Mouse (Mus musculus): ENCODE results near the gene Fmo2. TPM values are rescaled to one million over a fixed set of nuclear protein-coding genes. Genes with fewer than 3 reads are reported as not detected.

Fmo2 gene
- total RNA-seq, 2 experiments from 2014 or later: 27.4 to 29.5 TPM

- no peak for DNase-seq (ENCODE audit: low spot score)
- intact Hi-C loops (cut with DNase I): loop anchor here (1.0 kb wide), 1 partner anchor 44 kb away; no protein-coding TSS in a partner anchor
These were observed 39.8 kb downstream of the Fmo2 start for GRCm38 (mm10) chr1:162858748-162859130.

GRCm38 (mm10) chr1:162857766-162858747 is 40.5 kb downstream of the Fmo2 start:
- intact Hi-C loops (cut with DNase I): loop anchor here (1.0 kb wide), 1 partner anchor 44 kb away; no protein-coding TSS in a partner anchor
- DNase-seq (ENCODE audit: low spot score): no peak

- intact Hi-C loops (cut with DNase I): no loop called here
- DNase-seq (ENCODE audit: low spot score): no peak
These were observed 44.6 kb downstream of the Fmo2 start for GRCm38 (mm10) chr1:162853812-162854482.

GRCm38 (mm10) chr1:162847554-162847953 is 51.0 kb downstream of the Fmo2 start:
- intact Hi-C loops (cut with DNase I): no loop called here
- DNase-seq (ENCODE audit: low spot score): no peak

- intact Hi-C loops (cut with DNase I): no loop called here
- DNase-seq (ENCODE audit: low spot score): no peak
These were observed 58.3 kb downstream of the Fmo2 start for GRCm38 (mm10) chr1:162840211-162840610.

- intact Hi-C loops (cut with DNase I): no loop called here
- DNase-seq (ENCODE audit: low spot score): no peak
These were observed 59.5 kb downstream of the Fmo2 start for GRCm38 (mm10) chr1:162838976-162839375.

- intact Hi-C loops (cut with DNase I): no loop called here
These were observed 64.2 kb downstream of the Fmo2 start for GRCm38 (mm10) chr1:162834342-162834741.

GRCm38 (mm10) chr1:162832574-162832953 is 66.0 kb downstream of the Fmo2 start:
- intact Hi-C loops (cut with DNase I): no loop called here
- DNase-seq (ENCODE audit: low spot score): no peak

More at GRCm38 (mm10) chr1:162834342-162834741, 64.2 kb downstream of the Fmo2 start:
- no peak for DNase-seq (ENCODE audit: low spot score)

- intact Hi-C loops (cut with DNase I): no loop called here
- DNase-seq (ENCODE audit: low spot score): no peak
These were observed 66.5 kb downstream of the Fmo2 start for GRCm38 (mm10) chr1:162831838-162832573.

Other genes with a start within 250 kb of the Fmo2 start
- not detected for gene Myocos, start 240.5 kb downstream of the Fmo2 start, total RNA-seq (2021)
- 10 to 100 TPM; 74.4 to 83.8 TPM for gene Prrc2c, start 158.2 kb downstream of the Fmo2 start, total RNA-seq (2021)
- under 1 TPM in 1 of 2 experiments, not detected in 1; 0.10 TPM for gene Fmo4, start 84.8 kb downstream of the Fmo2 start, total RNA-seq (2021)
- 10 to 100 TPM; 36.9 to 40.7 TPM for gene Fmo1, start 32.1 kb downstream of the Fmo2 start, total RNA-seq (2021)
- gene Fmo6, start 38.8 kb upstream of the Fmo2 start, total RNA-seq (2021): not detected
- gene Fmo3, start 85.8 kb upstream of the Fmo2 start, total RNA-seq (2021): not detected
- not detected for gene Mroh9, start 186.9 kb upstream of the Fmo2 start, total RNA-seq (2021)